Mouse (Mus musculus): Measurements from ENCODE around the gene Parp3.
A peak's percentile ranks its signal among the peaks of the same experiment; 100 is the strongest.

Parp3 gene

GRCm38 (mm10) chr9:106456325-106457162, 20.2 kb downstream of the Parp3 start:
- no peak for DNase-seq

GRCm38 (mm10) chr9:106454888-106455681, 21.7 kb downstream of the Parp3 start:
- DNase-seq = no peak

GRCm38 (mm10) chr9:106454071-106454761, 22.5 kb downstream of the Parp3 start:
- no peak for DNase-seq

DNA sequence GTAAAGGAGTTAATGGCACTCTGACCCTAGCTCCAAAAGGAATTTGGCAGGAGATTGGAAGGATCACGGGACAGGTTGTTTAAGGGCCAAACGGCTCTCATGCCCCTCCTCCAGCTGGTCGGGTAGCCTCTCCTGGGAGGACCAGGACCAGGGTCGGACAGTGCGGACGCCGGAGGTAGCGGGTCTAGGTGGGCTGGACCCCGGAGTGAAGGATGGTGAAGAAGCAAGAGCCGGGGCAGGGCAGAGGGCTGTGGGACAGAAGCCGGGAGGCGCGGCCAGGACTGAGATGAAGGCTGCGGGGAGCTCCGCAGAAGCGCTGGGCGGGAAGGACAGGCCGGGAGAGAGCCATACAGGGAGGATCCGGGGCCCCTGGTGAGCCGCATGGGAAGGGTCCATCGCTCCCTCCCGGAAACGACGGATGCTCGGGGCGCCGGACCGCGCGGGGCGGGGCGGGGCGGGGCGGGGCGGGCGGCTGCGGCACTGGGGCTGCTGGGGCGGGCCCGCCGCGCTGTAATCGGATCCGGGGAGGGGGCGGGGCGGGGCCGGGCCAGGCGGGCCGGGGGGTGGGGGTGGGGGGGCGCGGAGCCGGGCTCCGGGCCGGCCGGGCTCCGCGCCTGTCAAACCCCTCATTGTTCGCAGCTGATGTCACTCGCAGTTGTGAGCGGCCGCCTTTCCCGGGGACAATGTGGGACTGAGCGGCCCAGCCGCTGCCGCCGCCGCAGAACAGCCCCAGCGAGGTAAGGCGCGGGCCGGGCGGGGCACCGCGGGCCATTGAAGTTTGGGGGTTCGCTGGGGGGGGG, 23.3 kb downstream of the Parp3 start, which contains the start of gene Pcbp4:
Gene Pcbp4, plus strand, starts transcription at position 21 of the 800 bp plus-strand sequence.
- DNase-seq = no peak

DNA sequence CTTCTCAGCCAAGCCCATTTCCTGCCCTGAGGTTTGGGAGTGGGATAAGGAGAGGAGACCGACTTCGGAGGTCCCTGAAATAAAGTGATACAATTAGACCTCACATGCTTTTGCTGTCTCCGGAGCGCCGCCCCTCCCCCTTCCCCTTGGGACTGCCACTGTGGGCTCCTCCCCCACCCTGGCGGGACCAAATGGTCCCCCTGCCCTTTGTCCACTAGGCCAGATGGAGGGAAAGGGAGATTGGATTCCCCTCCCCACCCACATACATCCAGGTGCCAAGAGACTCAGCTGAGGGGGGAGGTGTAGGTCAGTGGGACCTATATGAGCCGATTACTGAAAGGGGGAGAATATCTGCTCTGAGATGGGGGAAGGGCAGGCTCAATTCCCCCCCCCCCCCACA, 23.9 kb downstream of the Parp3 start:
- DNase-seq = no peak

DNA sequence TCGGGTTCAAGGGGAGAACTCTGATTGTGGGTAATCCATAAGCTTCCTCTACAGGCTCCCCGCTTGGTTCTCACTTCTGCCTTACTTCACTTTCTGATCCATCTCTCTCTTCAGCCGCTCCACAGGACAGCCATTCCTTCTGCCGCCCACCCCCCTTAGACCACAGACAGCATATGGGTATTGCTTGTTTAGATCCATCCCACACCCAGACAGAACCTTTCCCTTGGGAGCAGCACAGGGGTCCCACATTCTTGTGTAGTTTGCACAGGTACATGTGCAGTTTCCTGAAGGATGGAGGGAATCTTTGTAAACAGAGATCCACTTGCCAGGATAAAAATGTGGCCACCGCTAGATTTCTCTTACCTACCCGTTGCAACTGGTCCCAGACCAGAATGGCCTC, 24.4 kb downstream of the Parp3 start:
- DNase-seq = no peak

GRCm38 (mm10) chr9:106451899-106452298, 24.9 kb downstream of the Parp3 start:
- no peak for DNase-seq

DNA sequence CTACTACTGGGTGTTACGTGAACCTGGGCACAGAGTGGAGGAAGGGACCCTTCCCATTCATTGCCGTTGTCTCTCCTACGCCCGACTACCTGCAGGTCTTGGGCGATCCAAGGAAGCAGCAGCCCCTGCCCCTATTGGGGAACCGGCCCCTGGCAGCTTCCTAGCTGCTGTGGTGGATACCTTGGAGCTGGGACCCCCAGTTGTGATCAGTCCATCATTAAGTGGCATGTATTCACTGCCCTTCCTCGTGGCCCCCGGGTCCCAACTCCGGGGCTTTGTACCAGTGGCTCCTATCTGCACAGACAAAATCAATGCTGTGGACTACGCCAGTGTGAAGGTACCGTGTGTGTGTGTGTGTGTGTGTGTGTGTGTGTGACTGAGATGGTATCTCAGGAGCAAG, 25.5 kb downstream of the Parp3 start:
- no peak for DNase-seq

- no peak for DNase-seq
Measured at GRCm38 (mm10) chr9:106450661-106451060, 26.1 kb downstream of the Parp3 start.

DNA sequence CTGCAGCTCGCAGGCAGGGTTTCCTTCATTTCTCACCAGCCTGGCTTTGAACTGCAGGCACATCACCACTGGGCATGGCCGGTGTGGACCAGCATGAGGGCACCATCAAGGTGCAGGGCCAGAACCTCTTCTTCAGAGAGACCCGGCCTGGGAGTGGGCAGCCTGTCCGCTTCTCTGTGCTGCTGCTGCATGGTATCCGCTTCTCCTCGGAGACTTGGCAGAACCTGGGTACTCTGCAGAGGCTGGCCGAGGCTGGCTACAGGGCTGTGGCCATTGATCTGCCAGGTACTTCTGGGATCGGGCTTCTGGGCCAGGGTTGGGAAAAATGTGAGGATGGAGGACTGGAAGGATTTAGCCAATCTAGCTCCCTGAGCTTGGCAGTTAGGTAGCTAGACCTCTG, 26.8 kb downstream of the Parp3 start:
- no peak for DNase-seq

GRCm38 (mm10) chr9:106448498-106449031, 28.2 kb downstream of the Parp3 start:
- DNase-seq = no peak

- no peak for DNase-seq
Measured at GRCm38 (mm10) chr9:106447951-106448350, 28.8 kb downstream of the Parp3 start.

DNA sequence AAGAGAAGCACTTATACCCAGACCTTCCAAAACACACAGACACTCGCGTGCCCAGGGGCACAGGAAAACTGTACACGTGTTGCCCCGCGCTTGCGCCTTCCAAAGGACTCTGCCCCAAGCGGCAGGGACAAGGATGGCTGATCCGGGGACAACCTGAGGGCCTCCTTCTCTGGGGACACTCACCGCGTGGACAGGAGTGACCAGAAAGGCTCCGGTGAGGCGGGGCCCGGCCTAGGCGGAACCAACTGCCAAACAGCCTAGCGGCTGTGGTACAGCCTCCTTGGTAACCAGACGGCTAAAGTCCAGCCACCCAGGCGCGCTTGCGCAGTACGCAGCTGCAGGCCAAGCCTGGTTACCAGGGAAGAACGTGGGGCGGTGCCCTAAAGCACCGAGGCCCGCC, 29.4 kb downstream of the Parp3 start, which contains the start of the genes Abhd14b and Abhd14a:
Gene Abhd14b, plus strand, starts transcription at position 112 of the 400 bp plus-strand sequence.
Gene Abhd14a, minus strand, starts transcription at position 331 of the 400 bp plus-strand sequence.
- DNase-seq = peak; percentile 70 to 72

DNA sequence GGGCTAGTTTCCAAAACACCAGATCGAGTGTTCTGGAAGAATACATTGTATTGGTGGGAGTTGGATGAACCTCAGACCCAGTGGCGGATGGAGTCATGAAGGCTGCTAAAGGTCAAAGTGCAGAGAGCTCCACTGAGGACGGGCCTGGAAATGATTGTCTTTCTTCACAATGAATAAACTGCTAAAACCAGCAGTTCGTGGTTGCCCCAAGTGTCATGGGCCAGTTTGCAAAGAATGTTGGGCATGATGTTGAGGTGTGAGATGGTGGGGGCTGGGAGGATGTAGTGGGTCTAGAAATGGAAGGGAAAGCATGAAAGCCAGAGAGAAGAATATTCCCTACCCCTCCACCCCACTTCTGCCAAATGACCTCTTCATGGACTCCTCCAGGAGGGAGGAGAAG, 31.9 kb downstream of the Parp3 start:
- no peak for DNase-seq

DNA sequence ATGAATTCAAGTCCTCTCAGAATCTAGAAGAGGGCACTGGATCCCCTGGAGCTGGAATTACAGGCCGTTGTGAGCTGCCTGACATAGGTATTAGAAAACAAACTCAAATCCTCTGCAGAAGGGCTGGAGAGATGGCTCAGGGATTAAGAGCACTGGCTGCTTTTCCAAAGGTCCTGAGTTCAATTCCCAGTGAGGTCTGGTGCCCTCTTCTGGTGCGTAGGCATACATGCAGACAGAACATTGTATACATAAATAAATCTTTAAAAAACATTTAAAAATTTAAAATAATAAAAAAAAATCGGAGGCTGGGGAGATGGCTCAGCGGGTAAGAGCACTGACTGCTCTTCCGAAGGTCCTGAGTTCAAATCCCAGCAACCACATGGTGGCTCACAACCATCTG, 34.1 kb downstream of the Parp3 start:
- no peak for DNase-seq

DNA sequence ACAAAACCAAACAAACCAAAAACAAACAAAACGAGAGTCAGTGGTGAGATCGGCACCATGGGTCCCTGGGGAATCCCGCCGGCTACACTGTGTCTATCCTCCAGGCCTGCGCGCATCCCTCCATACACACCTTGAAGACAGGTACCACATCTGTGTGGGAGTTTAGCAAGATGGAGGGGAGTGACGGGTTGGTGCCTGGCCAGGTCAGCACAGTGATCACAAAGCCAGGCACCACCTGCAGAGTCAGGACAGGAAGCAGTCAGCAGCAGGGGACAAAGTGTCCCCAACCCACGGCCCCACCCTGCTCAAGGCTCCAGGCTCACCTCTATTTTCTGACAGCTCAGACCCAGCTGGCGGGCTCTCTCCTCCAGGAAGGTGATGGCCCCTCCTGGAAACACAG, 40.2 kb downstream of the Parp3 start:
- no peak for DNase-seq

DNA sequence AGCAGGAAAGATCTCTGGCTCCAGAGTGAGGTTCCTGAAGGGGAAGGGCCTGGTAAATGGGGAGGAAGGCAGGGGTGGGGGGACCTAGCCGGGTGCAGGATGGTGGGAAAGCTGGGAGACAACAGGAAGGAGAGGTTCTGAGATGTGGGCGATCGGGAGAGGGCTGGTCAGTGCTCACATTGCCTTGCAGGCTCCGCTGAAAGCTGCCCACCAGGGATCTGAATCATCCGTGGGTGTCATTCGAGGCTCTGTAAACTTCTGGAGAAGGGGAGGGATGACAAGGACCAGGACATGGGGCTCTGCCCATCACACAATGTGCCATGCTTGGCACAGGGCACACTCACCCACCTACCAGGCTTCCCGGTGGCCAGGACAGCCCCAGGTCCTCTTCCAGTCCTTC, 43.4 kb downstream of the Parp3 start:
- DNase-seq = no peak

DNA sequence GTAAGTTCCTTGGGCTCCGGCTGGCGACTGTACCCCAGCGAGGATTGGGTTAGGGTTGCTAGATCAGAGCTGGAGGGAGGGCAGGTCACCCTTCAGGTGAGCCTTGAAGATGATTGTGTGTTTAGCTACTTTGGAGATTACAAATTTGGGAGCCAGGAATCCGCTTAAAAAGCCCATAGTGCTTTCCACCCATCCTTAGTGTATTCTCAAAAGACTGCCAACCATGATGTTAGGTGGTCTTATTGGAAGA, 46.8 kb downstream of the Parp3 start:
- no peak for DNase-seq

GRCm38 (mm10) chr9:106429221-106430014, 47.3 kb downstream of the Parp3 start, which contains the start of gene Rpl29:
Gene Rpl29 (plus strand): TSS chr9:106429454.
- peak; percentile 83 to 91 for DNase-seq

GRCm38 (mm10) chr9:106428719-106429220, 48.0 kb downstream of the Parp3 start:
- DNase-seq = no peak

DNA sequence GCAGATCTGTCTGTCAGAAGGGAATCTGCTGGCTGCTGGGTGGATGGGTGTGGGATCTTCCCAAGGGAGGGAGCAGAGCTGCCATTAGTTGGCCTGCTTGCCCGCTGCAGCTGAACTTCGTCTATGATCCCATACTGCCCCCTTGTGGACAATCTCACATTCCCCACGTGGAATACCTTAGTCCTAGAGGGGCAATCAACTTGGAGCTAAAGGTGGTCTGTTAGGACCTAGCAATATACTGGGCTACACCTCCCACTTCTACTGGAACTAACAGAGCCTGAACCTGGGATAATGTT, 54.9 kb downstream of the Parp3 start:
- peak; percentile 49 to 58 for DNase-seq
